Mouse (Mus musculus) embryonic facial prominence, embryonic 11.5 days (tissue): ENCODE data around the gene Col4a1. TPM values are rescaled to one million over a fixed set of nuclear protein-coding genes. Genes with fewer than 3 reads are reported as not detected.

ENCODE experiments used
- ATAC-seq: fragments of 200-750 bp; cut with Nextera tagmentation; replicated peaks from 2 replicates; pipeline ENCODE4 v1.8.0; 2017; ENCODE audit warnings: low read depth; ENCODE audit not compliant: insufficient number of reproducible peaks, low FRiP score, low TSS enrichment
- DNase-seq: peaks from one replicate; pipeline ENCODE4 v3.0.0-alpha.2; 2015; ENCODE audit warnings: low spot score
- H3K27ac ChIP-seq: fragments of 300-500 bp; sonication (generic); replicated peaks from 2 replicates; pipeline ENCODE4 v1.5.1; 2014; ENCODE audit warnings: mild to moderate bottlenecking, low read depth, low read length, control low read depth
- H3K27me3 ChIP-seq: fragments of 300-500 bp; sonication (generic); 2 replicates; pipeline ENCODE4 v1.6.1; 2014; ENCODE audit warnings: mild to moderate bottlenecking, low read length, moderate library complexity, mixed read lengths; ENCODE audit not compliant: control insufficient read depth, insufficient read depth
- H3K36me3 ChIP-seq: fragments of 300-500 bp; sonication (generic); replicated peaks from 2 replicates; pipeline ENCODE4 v1.6.1; 2014; ENCODE audit warnings: low read depth, mild to moderate bottlenecking, low read length, moderate library complexity, mixed read lengths; ENCODE audit not compliant: control insufficient read depth, insufficient read depth
- H3K4me1 ChIP-seq: fragments of 300-500 bp; sonication (generic); 2 replicates; pipeline ENCODE4 v1.6.1; 2014; ENCODE audit warnings: low read length, mixed read lengths; ENCODE audit not compliant: control insufficient read depth, insufficient read depth
- H3K4me2 ChIP-seq: fragments of 300-500 bp; sonication (generic); 2 replicates; pipeline ENCODE4 v1.6.1; 2014; ENCODE audit warnings: low read depth, mild to moderate bottlenecking, control low read depth, low read length, moderate library complexity
- H3K4me3 ChIP-seq: fragments of 300-500 bp; sonication (generic); 2 replicates; pipeline ENCODE4 v1.5.1; 2014; ENCODE audit warnings: low read depth, low read length, control low read depth
- H3K9ac ChIP-seq: fragments of 300-500 bp; sonication (generic); replicated peaks from 2 replicates; pipeline ENCODE4 v1.6.1; 2014; ENCODE audit warnings: mild to moderate bottlenecking, control low read depth, low read length
- H3K9me3 ChIP-seq: fragments of 300-500 bp; sonication (generic); replicated peaks from 2 replicates; pipeline ENCODE4 v1.6.1; 2016; ENCODE audit warnings: mild to moderate bottlenecking, low read length, inconsistent platforms, mixed read lengths; ENCODE audit not compliant: control insufficient read depth
- WGBS: fragments of 180-500 bp; shearing (Covaris S2); extraction: QIAGEN DNeasy Blood & Tissue Kit; methylation state at CpG from one replicate; pipeline ENCODE4 v1.1.7; 2014; 5-methylcytosine and 5-hydroxymethylcytosine counted together
- polyA plus RNA-seq: library from polyadenylated mRNA; unstranded; fragments of >200 nt; fragmentation: Nextera tagmentation; extraction: Ambion mirVana; gene quantifications from 2 replicates; pipeline ENCODE4 v1.2.1, GENCODE M21; 2014

Col4a1 gene
- polyA plus RNA-seq, result 93.6 and 114 TPM in 2 replicates

GRCm38 (mm10) chr8:11312349-11313175 is at the start of gene Col4a1, which contains the start of gene Col4a2:
Gene Col4a1 (minus strand): TSS chr8:11312826.
Gene Col4a2 (plus strand): TSS chr8:11312805.
- peak within 1 kb of the TSS; percentile 92 for H3K4me2 ChIP-seq
- peak within 1 kb of the TSS; percentile 79 for H3K27ac ChIP-seq
- no peaks in the 10 kb centered on the region for H3K27me3 ChIP-seq
- no peaks in the 10 kb centered on the region for H3K36me3 ChIP-seq
- no peaks in the 10 kb centered on the region for H3K4me1 ChIP-seq
- under 1% methylated on average over 72 of the region's 87 CpGs for WGBS
- peak within 1 kb of the TSS; percentile 96 for H3K9ac ChIP-seq
- peak within 1 kb of the TSS; percentile 81 for H3K4me3 ChIP-seq
- H3K9me3 ChIP-seq, result no peaks in the 10 kb centered on the region
- peak; percentile 68 for ATAC-seq
- DNase-seq, result peak; percentile 87

- no peak for DNase-seq
- Histone ChIP-seq H3K27me3 (no peaks in the 10 kb centered on the region), H3K4me3 (no peak overlapping the region), H3K36me3 (no peaks in the 10 kb centered on the region), H3K4me2 (no peak overlapping the region), H3K4me1 (peaks cover 15% of the 10 kb centered on the region), H3K9me3 (no peaks in the 10 kb centered on the region), H3K27ac (peak overlapping the region; percentile 14), H3K9ac (no peak overlapping the region)
- 57% methylated on average over 9 of the region's 9 CpGs for WGBS
- ATAC-seq, result 0 out of 2 replicates have a peak, but pooled peaks have one; percentile 34
Observed at GRCm38 (mm10) chr8:11361546-11362277, 49.1 kb upstream of the Col4a1 start.

- Histone ChIP-seq H3K4me1 (peaks cover 15% of the 10 kb centered on the region), H3K36me3 (no peaks in the 10 kb centered on the region; the same call in 1 of the 2 replicates), H3K27me3 (no peaks in the 10 kb centered on the region), H3K27ac (no peak overlapping the region), H3K4me3 (no peak overlapping the region), H3K9ac (no peak overlapping the region), H3K4me2 (no peak overlapping the region), H3K9me3 (no peaks in the 10 kb centered on the region)
- no peak for DNase-seq
- no peak for ATAC-seq
- 88% methylated on average over 5 of the region's 5 CpGs for WGBS
Observed at GRCm38 (mm10) chr8:11359846-11360245, 47.2 kb upstream of the Col4a1 start.

GRCm38 (mm10) chr8:11357921-11358436 is 45.4 kb upstream of the Col4a1 start:
- H3K9ac ChIP-seq, result no peak overlapping the region
- peaks cover 15% of the 10 kb centered on the region for H3K4me1 ChIP-seq
- H3K27me3 ChIP-seq, result no peaks in the 10 kb centered on the region
- no peaks in the 10 kb centered on the region; the same call in 1 of the 2 replicates for H3K36me3 ChIP-seq
- no peak overlapping the region for H3K27ac ChIP-seq
- no peak overlapping the region for H3K4me3 ChIP-seq
- 42% methylated on average over 7 of the region's 7 CpGs for WGBS
- no peak for DNase-seq
- no peaks in the 10 kb centered on the region for H3K9me3 ChIP-seq
- H3K4me2 ChIP-seq, result no peak overlapping the region
- ATAC-seq, result peak; percentile 41; the same call in 1 of the 2 replicates

- Histone ChIP-seq H3K9me3 (no peaks in the 10 kb centered on the region), H3K4me1 (peaks cover 6% of the 10 kb centered on the region), H3K36me3 (no peaks in the 10 kb centered on the region; the same call in 1 of the 2 replicates), H3K27me3 (no peaks in the 10 kb centered on the region), H3K4me2 (no peak overlapping the region), H3K27ac (no peak overlapping the region), H3K4me3 (no peak overlapping the region), H3K9ac (no peak overlapping the region)
- ATAC-seq (no peak), DNase-seq (no peak)
- 86% methylated on average over 8 of the region's 8 CpGs for WGBS
Observed at GRCm38 (mm10) chr8:11356776-11357175, 44.1 kb upstream of the Col4a1 start.

GRCm38 (mm10) chr8:11355900-11356299 is 43.3 kb upstream of the Col4a1 start:
- no peak overlapping the region for H3K4me3 ChIP-seq
- H3K27ac ChIP-seq, result no peak overlapping the region
- H3K4me1 ChIP-seq, result peaks cover 4% of the 10 kb centered on the region; the same call in 1 of the 2 replicates
- ATAC-seq, result no peak
- no peak overlapping the region for H3K4me2 ChIP-seq
- no peak for DNase-seq
- WGBS, result 86% methylated on average over 3 of the region's 3 CpGs
- no peak overlapping the region for H3K9ac ChIP-seq
- no peaks in the 10 kb centered on the region for H3K27me3 ChIP-seq
- H3K36me3 ChIP-seq, result no peaks in the 10 kb centered on the region; the same call in 1 of the 2 replicates
- H3K9me3 ChIP-seq, result no peaks in the 10 kb centered on the region

- Histone ChIP-seq H3K4me2 (no peak overlapping the region), H3K4me3 (no peak overlapping the region), H3K4me1 (peaks cover 4% of the 10 kb centered on the region; the same call in 1 of the 2 replicates), H3K27me3 (no peaks in the 10 kb centered on the region), H3K36me3 (no peaks in the 10 kb centered on the region; the same call in 1 of the 2 replicates), H3K27ac (no peak overlapping the region), H3K9me3 (no peaks in the 10 kb centered on the region), H3K9ac (no peak overlapping the region)
- DNase-seq (no peak), ATAC-seq (no peak)
- whole genome bisulfite sequencing, result 90% methylated on average over 8 of the region's 8 CpGs
Observed at GRCm38 (mm10) chr8:11354800-11355451, 42.3 kb upstream of the Col4a1 start.
